Mouse (Mus musculus) midbrain, embryonic 16.5 days (tissue): ENCODE measurements around the gene Klk1b16. TPM values are rescaled to one million over a fixed set of nuclear protein-coding genes. Genes with fewer than 3 reads are reported as not detected.

Source experiments
- polyA plus RNA-seq: library from polyadenylated mRNA; unstranded; fragments of >200 nt; fragmentation: Nextera tagmentation; extraction: Ambion mirVana; gene quantifications from 2 replicates; pipeline ENCODE4 v1.2.1, GENCODE M21; 2015

Klk1b16 gene
- polyA plus RNA-seq, 1 experiment from 2014 or later, result not detected

Other genes starting within 250 kb of the Klk1b16 start
- not detected in 2 replicates for gene Klk15, start 203.0 kb upstream of the Klk1b16 start, polyA plus RNA-seq
- not detected in 2 replicates for gene Klk1b8, start 186.1 kb upstream of the Klk1b16 start, polyA plus RNA-seq
- gene Klk1b1, start 170.0 kb upstream of the Klk1b16 start, polyA plus RNA-seq, result not detected in 2 replicates
- not detected in 2 replicates for gene Klk1b9, start 160.7 kb upstream of the Klk1b16 start, polyA plus RNA-seq
- gene Klk1b11, start 140.9 kb upstream of the Klk1b16 start, polyA plus RNA-seq, result not detected in 2 replicates
- not detected in 2 replicates for gene Klk1b26, start 124.6 kb upstream of the Klk1b16 start, polyA plus RNA-seq
- not detected in 2 replicates for gene Klk1b27, start 84.5 kb upstream of the Klk1b16 start, polyA plus RNA-seq
- not detected in 2 replicates for gene Klk1b21, start 34.4 kb upstream of the Klk1b16 start, polyA plus RNA-seq
- gene Klk1b22, start 24.1 kb upstream of the Klk1b16 start, polyA plus RNA-seq, result not detected in 2 replicates
- gene Klk1b24, start 51.5 kb downstream of the Klk1b16 start, polyA plus RNA-seq, result not detected in 2 replicates
- not detected in 2 replicates for gene Klk1b3, start 61.4 kb downstream of the Klk1b16 start, polyA plus RNA-seq
- gene Klk1b4, start 70.7 kb downstream of the Klk1b16 start, polyA plus RNA-seq, result not detected in 2 replicates
- gene Klk1b5, start 79.2 kb downstream of the Klk1b16 start, polyA plus RNA-seq, result not detected in 2 replicates
- gene Klk1, start 88.6 kb downstream of the Klk1b16 start, polyA plus RNA-seq, result not detected in 2 replicates
- gene Gm36864, start 99.4 kb downstream of the Klk1b16 start, polyA plus RNA-seq, result not detected in 2 replicates
- gene 1700028J19Rik, start 109.9 kb downstream of the Klk1b16 start, polyA plus RNA-seq, result 1.1 and 1.5 TPM in 2 replicates
- gene 2410002F23Rik, start 110.0 kb downstream of the Klk1b16 start, polyA plus RNA-seq, result 225 and 237 TPM in 2 replicates
- 0.14 TPM in 1 of 2 replicates, not detected in the other for gene Acp4, start 120.6 kb downstream of the Klk1b16 start, polyA plus RNA-seq
- gene Gm15517, start 124.7 kb downstream of the Klk1b16 start, polyA plus RNA-seq, result not detected in 2 replicates
- gene Clec11a, start 170.1 kb downstream of the Klk1b16 start, polyA plus RNA-seq, result 4.0 and 4.2 TPM in 2 replicates
- gene Shank1, start 173.5 kb downstream of the Klk1b16 start, polyA plus RNA-seq, result 35.6 and 36.8 TPM in 2 replicates
- 57.4 and 73.2 TPM in 2 replicates for gene Syt3, start 247.3 kb downstream of the Klk1b16 start, polyA plus RNA-seq
- gene 1700008O03Rik, start 249.1 kb downstream of the Klk1b16 start, polyA plus RNA-seq, result 2.0 and 3.6 TPM in 2 replicates